Mouse (Mus musculus) 3134 (cell line): ENCODE measurements at regions not wholly inside any gene's neighbourhood (a gene's known extent, or its start where the extent isn't known, plus 50 kb on each side); places are given as distances from the start of the nearest gene placed in this dataset.

Source experiments
- DNase-seq: peaks from one replicate; pipeline ENCODE4 v3.0.0-alpha.2; 2011; ENCODE audit warnings: low spot score; ENCODE audit not compliant: insufficient read length; ENCODE audit errors: extremely low read depth

GRCm38 (mm10) chr7:95943420-95943819, 227.6 kb upstream of the Tenm4 start:
- DNase-seq: no peak

- DNase-seq: no peak
Observed at GRCm38 (mm10) chr7:95952395-95952794, 218.7 kb upstream of the Tenm4 start.

- no peak for DNase-seq
Observed at GRCm38 (mm10) chr7:95954511-95954910, 216.5 kb upstream of the Tenm4 start.

- no peak for DNase-seq
Observed at GRCm38 (mm10) chr7:95955119-95955518, 215.9 kb upstream of the Tenm4 start.

GRCm38 (mm10) chr7:95959068-95959467, 212.0 kb upstream of the Tenm4 start:
- no peak for DNase-seq

- DNase-seq: no peak
Observed at GRCm38 (mm10) chr7:95971863-95972262, 199.2 kb upstream of the Tenm4 start.

GRCm38 (mm10) chr7:95974085-95974484, 197.0 kb upstream of the Tenm4 start:
- no peak for DNase-seq

- no peak for DNase-seq
Observed at GRCm38 (mm10) chr7:95991250-95992032, 179.6 kb upstream of the Tenm4 start.

GRCm38 (mm10) chr7:95992033-95992516, 179.0 kb upstream of the Tenm4 start:
- DNase-seq: no peak

GRCm38 (mm10) chr7:95992521-95992920, 178.5 kb upstream of the Tenm4 start:
- DNase-seq: no peak

- no peak for DNase-seq
Observed at GRCm38 (mm10) chr7:95997190-95997589, 173.9 kb upstream of the Tenm4 start.

- no peak for DNase-seq
Observed at GRCm38 (mm10) chr7:95999189-95999588, 171.9 kb upstream of the Tenm4 start.

- no peak for DNase-seq
Observed at GRCm38 (mm10) chr7:96002401-96002800, 168.6 kb upstream of the Tenm4 start.

- DNase-seq: no peak
Observed at GRCm38 (mm10) chr7:96006299-96006698, 164.7 kb upstream of the Tenm4 start.

- DNase-seq: no peak
Observed at GRCm38 (mm10) chr7:96013008-96013407, 158.0 kb upstream of the Tenm4 start.

GRCm38 (mm10) chr7:96017112-96017884, 153.7 kb upstream of the Tenm4 start:
- no peak for DNase-seq

- DNase-seq: no peak
Observed at GRCm38 (mm10) chr7:96024048-96024447, 147.0 kb upstream of the Tenm4 start.

GRCm38 (mm10) chr7:96026781-96027418, 144.1 kb upstream of the Tenm4 start:
- no peak for DNase-seq

GRCm38 (mm10) chr7:96033636-96034035, 137.4 kb upstream of the Tenm4 start:
- DNase-seq: no peak

- DNase-seq: no peak
Observed at GRCm38 (mm10) chr7:96035456-96035855, 135.6 kb upstream of the Tenm4 start.

- no peak for DNase-seq
Observed at GRCm38 (mm10) chr7:96039628-96040027, 131.4 kb upstream of the Tenm4 start.
